Mouse (Mus musculus) neural tube, embryonic 12.5 days (tissue): ENCODE results near the gene Arnt2. TPM values are rescaled to one million over a fixed set of nuclear protein-coding genes. Genes with fewer than 3 reads are reported as not detected.

Source experiments
- ATAC-seq: fragments of 200-750 bp; cut with Nextera tagmentation; 2 replicates; pipeline ENCODE4 v1.8.0; 2017; ENCODE audit warnings: low read depth, mild to moderate bottlenecking, moderate TSS enrichment, moderate library complexity; ENCODE audit not compliant: low FRiP score
- H3K27ac ChIP-seq: fragments of 300-500 bp; sonication (generic); 2 replicates; pipeline ENCODE4 v1.5.1; 2016
- H3K27me3 ChIP-seq: fragments of 300-500 bp; sonication (generic); replicated peaks from 2 replicates; pipeline ENCODE4 v1.6.1; 2016; ENCODE audit warnings: mild to moderate bottlenecking
- H3K36me3 ChIP-seq: fragments of 300-500 bp; sonication (generic); 2 replicates; pipeline ENCODE4 v1.6.1; 2016; ENCODE audit warnings: mild to moderate bottlenecking
- H3K4me1 ChIP-seq: fragments of 300-500 bp; sonication (generic); 2 replicates; pipeline ENCODE4 v1.6.1; 2016
- H3K4me2 ChIP-seq: fragments of 300-500 bp; sonication (generic); replicated peaks from 2 replicates; pipeline ENCODE4 v1.6.1; 2016; ENCODE audit warnings: mild to moderate bottlenecking
- H3K4me3 ChIP-seq: fragments of 300-500 bp; sonication (generic); 2 replicates; pipeline ENCODE4 v1.5.1; 2016
- H3K9ac ChIP-seq: fragments of 300-500 bp; sonication (generic); 2 replicates; pipeline ENCODE4 v1.6.1; 2016; ENCODE audit warnings: mild to moderate bottlenecking
- H3K9me3 ChIP-seq: fragments of 300-500 bp; sonication (generic); 2 replicates; pipeline ENCODE4 v1.6.1; 2016; ENCODE audit warnings: mild to moderate bottlenecking
- WGBS: fragments of 180-500 bp; shearing (Covaris S2); methylation state at CpG from one replicate; pipeline ENCODE4 v1.1.7; 2016; 5-methylcytosine and 5-hydroxymethylcytosine counted together
- polyA plus RNA-seq: library from polyadenylated mRNA; unstranded; fragments of >200 nt; fragmentation: Nextera tagmentation; extraction: Ambion mirVana; gene quantifications from 2 replicates; pipeline ENCODE4 v1.2.1, GENCODE M21; 2016

Arnt2 gene
- polyA plus RNA-seq, 1 experiment from 2014 or later, result 49.8 TPM

- no peak for ATAC-seq
- H3K9ac ChIP-seq, result no peak overlapping the region
- no peak overlapping the region for H3K27ac ChIP-seq
- H3K4me3 ChIP-seq, result no peak overlapping the region
- 93% methylated on average over 3 of the region's 3 CpGs for WGBS
- H3K4me1 ChIP-seq, result no peaks in the 10 kb centered on the region
- peaks cover 29% of the 10 kb centered on the region for H3K36me3 ChIP-seq
- H3K27me3 ChIP-seq, result no peaks in the 10 kb centered on the region
- no peaks in the 10 kb centered on the region for H3K9me3 ChIP-seq
- H3K4me2 ChIP-seq, result no peak overlapping the region
These were observed 102.5 kb downstream of the Arnt2 start for GRCm38 (mm10) chr7:84307329-84307925.

DNA sequence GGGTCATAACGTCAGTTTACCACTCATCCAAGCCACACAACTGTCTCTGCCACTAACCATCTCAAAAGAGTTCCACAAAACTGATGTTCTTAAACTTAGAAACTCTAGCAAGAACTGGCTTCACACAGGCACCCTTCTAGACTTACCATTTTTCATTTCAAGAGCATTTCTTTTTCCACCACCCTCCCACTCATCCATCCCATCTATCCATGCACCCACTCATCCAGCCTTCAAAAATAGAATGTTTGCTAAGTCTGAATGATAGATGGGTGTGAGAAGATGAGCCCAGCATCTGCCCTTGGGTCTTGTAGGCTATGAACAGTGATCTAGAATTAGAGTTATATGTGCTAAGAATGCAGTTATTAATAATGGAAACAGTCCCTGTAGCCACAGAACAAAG lies 109.7 kb downstream of the Arnt2 start:
- ATAC-seq, result no peak
- Histone ChIP-seq H3K27me3 (no peaks in the 10 kb centered on the region), H3K9ac (no peak overlapping the region), H3K4me2 (no peak overlapping the region), H3K27ac (no peak overlapping the region), H3K4me3 (no peak overlapping the region), H3K4me1 (no peaks in the 10 kb centered on the region), H3K9me3 (no peaks in the 10 kb centered on the region), H3K36me3 (peaks cover 13% of the 10 kb centered on the region; the same call in 1 of the 2 replicates)
- WGBS, result 89% methylated on average over 1 of the region's 1 CpGs

- WGBS, result 88% methylated on average over 4 of the region's 4 CpGs
- peaks cover 7% of the 10 kb centered on the region; the same call in 1 of the 2 replicates for H3K36me3 ChIP-seq
- no peak overlapping the region for H3K27ac ChIP-seq
- H3K4me3 ChIP-seq, result no peak overlapping the region
- no peak for ATAC-seq
- H3K4me1 ChIP-seq, result no peaks in the 10 kb centered on the region
- H3K4me2 ChIP-seq, result no peak overlapping the region
- no peaks in the 10 kb centered on the region for H3K9me3 ChIP-seq
- no peaks in the 10 kb centered on the region for H3K27me3 ChIP-seq
- no peak overlapping the region for H3K9ac ChIP-seq
These were observed 110.4 kb downstream of the Arnt2 start for GRCm38 (mm10) chr7:84299601-84300000.

DNA sequence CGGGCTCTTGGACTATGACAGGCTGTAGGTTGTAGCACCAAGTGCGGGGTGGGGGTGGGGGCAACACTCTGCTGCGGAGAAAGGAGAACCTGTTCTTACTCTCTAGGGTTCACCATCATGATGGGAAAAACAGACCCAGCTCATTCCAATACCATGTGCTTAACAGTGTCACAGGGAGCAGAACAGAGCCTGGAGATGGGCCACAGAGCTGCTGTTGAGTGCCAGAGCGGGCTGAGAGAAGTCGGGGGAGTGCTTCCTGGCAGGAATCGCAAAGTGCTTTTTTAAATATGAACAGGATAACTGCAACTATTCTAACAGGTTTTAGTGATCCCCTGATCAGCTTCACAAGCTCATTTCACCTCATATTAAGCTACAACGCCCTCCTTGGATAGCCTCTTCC lies 116.9 kb downstream of the Arnt2 start:
- 88% methylated on average over 7 of the region's 7 CpGs for WGBS
- no peak overlapping the region for H3K4me3 ChIP-seq
- no peak for ATAC-seq
- no peaks in the 10 kb centered on the region for H3K4me1 ChIP-seq
- no peak overlapping the region for H3K9ac ChIP-seq
- H3K27me3 ChIP-seq, result no peaks in the 10 kb centered on the region
- peaks cover 19% of the 10 kb centered on the region for H3K36me3 ChIP-seq
- H3K9me3 ChIP-seq, result no peaks in the 10 kb centered on the region
- H3K4me2 ChIP-seq, result no peak overlapping the region
- H3K27ac ChIP-seq, result no peak overlapping the region

GRCm38 (mm10) chr7:84287226-84287587 lies 122.8 kb downstream of the Arnt2 start:
- no peak overlapping the region for H3K4me2 ChIP-seq
- no peak for ATAC-seq
- WGBS, result 85% methylated on average over 2 of the region's 2 CpGs
- H3K4me3 ChIP-seq, result no peak overlapping the region
- no peak overlapping the region for H3K9ac ChIP-seq
- no peaks in the 10 kb centered on the region for H3K9me3 ChIP-seq
- peaks cover 15% of the 10 kb centered on the region for H3K36me3 ChIP-seq
- no peak overlapping the region for H3K27ac ChIP-seq
- H3K27me3 ChIP-seq, result no peaks in the 10 kb centered on the region
- no peaks in the 10 kb centered on the region for H3K4me1 ChIP-seq

- Histone ChIP-seq H3K9me3 (no peaks in the 10 kb centered on the region), H3K4me2 (no peak overlapping the region), H3K9ac (no peak overlapping the region), H3K4me1 (no peaks in the 10 kb centered on the region), H3K27ac (no peak overlapping the region), H3K27me3 (no peaks in the 10 kb centered on the region), H3K4me3 (no peak overlapping the region), H3K36me3 (peaks cover 20% of the 10 kb centered on the region)
- WGBS, result 84% methylated on average over 8 of the region's 8 CpGs
- no peak for ATAC-seq
These were observed 123.3 kb downstream of the Arnt2 start for GRCm38 (mm10) chr7:84286526-84287225.

GRCm38 (mm10) chr7:84285790-84286189 lies 124.2 kb downstream of the Arnt2 start:
- no peaks in the 10 kb centered on the region for H3K4me1 ChIP-seq
- no peak overlapping the region for H3K9ac ChIP-seq
- ATAC-seq, result no peak
- H3K27ac ChIP-seq, result no peak overlapping the region
- H3K27me3 ChIP-seq, result no peaks in the 10 kb centered on the region
- peaks cover 26% of the 10 kb centered on the region for H3K36me3 ChIP-seq
- no peaks in the 10 kb centered on the region for H3K9me3 ChIP-seq
- no peak overlapping the region for H3K4me2 ChIP-seq
- H3K4me3 ChIP-seq, result no peak overlapping the region
- 88% methylated on average over 7 of the region's 7 CpGs for WGBS

DNA sequence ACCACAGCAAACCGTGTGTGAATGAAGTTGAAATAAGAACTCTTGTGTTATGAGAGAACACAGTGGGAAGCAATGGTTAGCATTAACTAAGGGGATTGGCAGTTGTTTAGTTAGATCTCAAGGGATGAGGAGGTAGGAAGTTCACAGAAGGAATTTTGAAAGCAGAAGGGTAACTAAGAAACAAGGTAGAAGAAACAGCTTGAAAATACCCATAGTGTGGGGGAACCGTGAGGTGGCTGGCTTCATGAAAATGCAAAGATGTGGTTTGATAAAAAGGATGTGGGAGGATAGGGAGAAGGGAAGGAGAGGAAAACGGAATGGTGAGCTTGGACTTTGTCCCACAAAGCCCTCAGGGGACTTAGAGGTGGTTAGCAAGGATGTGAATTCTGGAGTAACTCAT lies 125.0 kb downstream of the Arnt2 start:
- no peak for ATAC-seq
- Histone ChIP-seq H3K9me3 (no peaks in the 10 kb centered on the region), H3K27ac (no peak overlapping the region), H3K4me1 (no peaks in the 10 kb centered on the region), H3K27me3 (no peaks in the 10 kb centered on the region), H3K4me2 (no peak overlapping the region), H3K9ac (no peak overlapping the region), H3K4me3 (no peak overlapping the region), H3K36me3 (peaks cover 30% of the 10 kb centered on the region)
- WGBS, result 86% methylated on average over 3 of the region's 3 CpGs

GRCm38 (mm10) chr7:84282231-84282630 lies 127.7 kb downstream of the Arnt2 start:
- Histone ChIP-seq H3K4me1 (no peaks in the 10 kb centered on the region), H3K27ac (no peak overlapping the region), H3K4me3 (no peak overlapping the region), H3K9me3 (no peaks in the 10 kb centered on the region), H3K9ac (no peak overlapping the region), H3K27me3 (no peaks in the 10 kb centered on the region), H3K36me3 (peaks cover 32% of the 10 kb centered on the region; the same call in 1 of the 2 replicates), H3K4me2 (no peak overlapping the region)
- WGBS, result 93% methylated on average over 4 of the region's 4 CpGs
- ATAC-seq, result no peak

DNA sequence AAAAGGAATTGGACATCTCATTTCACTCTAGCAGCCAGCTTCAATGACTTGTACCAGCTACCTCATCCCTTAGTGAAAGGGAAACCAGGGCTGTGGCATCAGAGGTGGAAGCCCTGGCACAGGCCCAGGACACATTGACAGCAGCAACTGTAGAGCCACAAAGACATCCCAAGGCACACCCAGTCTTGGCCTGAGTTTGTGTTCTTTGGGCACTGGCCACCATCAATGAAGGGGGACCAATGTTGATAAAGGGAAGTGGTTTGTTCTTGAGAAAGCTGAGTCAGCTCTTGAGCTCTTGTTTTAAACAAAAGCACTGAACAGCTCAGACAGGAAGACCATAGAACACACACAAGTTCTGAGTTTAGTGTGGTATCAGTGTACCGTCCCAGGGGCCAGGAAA lies 130.7 kb downstream of the Arnt2 start:
- Histone ChIP-seq H3K36me3 (peaks cover 50% of the 10 kb centered on the region), H3K9me3 (no peaks in the 10 kb centered on the region), H3K27me3 (no peaks in the 10 kb centered on the region), H3K27ac (no peak overlapping the region), H3K9ac (no peak overlapping the region), H3K4me2 (no peak overlapping the region), H3K4me1 (no peaks in the 10 kb centered on the region), H3K4me3 (no peak overlapping the region)
- WGBS, result 97% methylated on average over 1 of the region's 1 CpGs
- ATAC-seq, result no peak

DNA sequence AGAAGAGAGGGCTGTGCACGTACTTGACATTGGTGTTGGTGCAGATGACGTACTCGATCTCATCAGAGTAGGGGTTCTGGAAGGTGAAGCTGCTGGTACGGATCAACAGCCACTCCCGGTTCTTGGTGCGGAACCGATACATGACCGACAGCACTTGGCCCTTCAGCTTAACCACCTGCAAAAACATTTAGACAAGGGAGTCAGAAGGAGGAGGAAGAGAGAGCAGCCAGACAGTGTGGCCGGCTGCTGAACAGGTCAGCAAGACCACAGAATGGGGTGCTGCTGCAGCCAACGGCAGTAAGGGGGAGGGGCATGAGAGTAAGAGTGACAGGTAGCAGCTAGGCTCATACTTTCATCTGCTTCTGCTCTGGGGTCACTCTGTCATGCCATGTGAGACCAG lies 134.7 kb downstream of the Arnt2 start:
- 83% methylated on average over 10 of the region's 10 CpGs for WGBS
- Histone ChIP-seq H3K4me3 (no peak overlapping the region), H3K36me3 (peaks cover 43% of the 10 kb centered on the region), H3K9ac (no peak overlapping the region), H3K9me3 (no peaks in the 10 kb centered on the region), H3K4me2 (no peak overlapping the region), H3K27ac (no peak overlapping the region), H3K27me3 (no peaks in the 10 kb centered on the region), H3K4me1 (no peaks in the 10 kb centered on the region)
- no peak for ATAC-seq

DNA sequence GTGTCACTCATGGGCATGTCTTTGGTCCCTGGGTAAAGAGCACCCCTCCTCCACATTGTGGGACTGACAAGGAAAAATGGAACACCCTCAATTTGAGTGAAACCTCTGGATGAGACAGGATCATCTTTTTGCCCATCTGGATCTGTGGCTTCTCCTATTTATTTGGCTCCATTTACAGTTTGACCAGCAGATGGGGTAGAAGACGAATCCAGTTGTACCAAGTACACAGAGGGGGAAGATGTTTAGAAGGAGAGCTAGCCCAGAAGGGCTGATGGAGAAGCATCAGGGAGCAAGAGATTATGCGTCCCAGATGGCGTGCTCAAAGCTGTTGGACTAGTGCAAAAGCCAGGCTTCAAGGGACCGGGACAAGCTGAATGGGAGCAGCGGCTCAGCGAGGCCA lies 136.0 kb downstream of the Arnt2 start:
- Histone ChIP-seq H3K9me3 (no peaks in the 10 kb centered on the region), H3K27me3 (no peaks in the 10 kb centered on the region), H3K36me3 (peaks cover 43% of the 10 kb centered on the region), H3K4me2 (no peak overlapping the region), H3K27ac (no peak overlapping the region), H3K4me3 (no peak overlapping the region), H3K9ac (no peak overlapping the region), H3K4me1 (no peaks in the 10 kb centered on the region)
- no peak for ATAC-seq
- WGBS, result 92% methylated on average over 6 of the region's 6 CpGs
